Mouse (Mus musculus): ENCODE measurements around the gene Gstk1. TPM values are rescaled to one million over a fixed set of nuclear protein-coding genes. Genes with fewer than 3 reads are reported as not detected.

Gstk1 gene
- polyA plus RNA-seq, 1 experiment from 2014 or later: 14.3 TPM

GRCm38 (mm10) chr6:42287562-42287961 lies 41.8 kb downstream of the Gstk1 start:
- peaks cover 79% of the 10 kb centered on the region for H3K36me3 ChIP-seq
- DNase-seq (ENCODE audit: low spot score): no peak
- H3K4me1 ChIP-seq: no peaks in the 10 kb centered on the region
- no peak overlapping the region for H3K4me3 ChIP-seq
- no peaks in the 10 kb centered on the region for H3K9me3 ChIP-seq (replicated peaks)
- no peak overlapping the region for H3K27ac ChIP-seq (replicated peaks)
- no peaks in the 10 kb centered on the region for H3K27me3 ChIP-seq (ENCODE audit: low read depth, poor library complexity, severe bottlenecking)

- H3K27ac ChIP-seq (replicated peaks): no peak overlapping the region
- no peak for DNase-seq (ENCODE audit: low spot score)
- no peak overlapping the region for H3K4me3 ChIP-seq
- WGBS: 93% methylated on average over 6 of the region's 6 CpGs
- no peaks in the 10 kb centered on the region for H3K27me3 ChIP-seq (ENCODE audit: low read depth, poor library complexity, severe bottlenecking)
- H3K9me3 ChIP-seq (replicated peaks): no peaks in the 10 kb centered on the region
- H3K36me3 ChIP-seq: peaks cover 86% of the 10 kb centered on the region
- H3K4me1 ChIP-seq: no peaks in the 10 kb centered on the region
Measured at GRCm38 (mm10) chr6:42293327-42293726, 47.6 kb downstream of the Gstk1 start.

GRCm38 (mm10) chr6:42295549-42296094 lies 49.9 kb downstream of the Gstk1 start:
- Histone ChIP-seq H3K4me1 (no peaks in the 10 kb centered on the region), H3K9me3 (replicated peaks) (no peaks in the 10 kb centered on the region), H3K27me3 (ENCODE audit: low read depth, poor library complexity, severe bottlenecking) (no peaks in the 10 kb centered on the region), H3K27ac (replicated peaks) (no peak overlapping the region), H3K4me3 (no peak overlapping the region), H3K36me3 (peaks cover 100% of the 10 kb centered on the region)
- no peak for DNase-seq (ENCODE audit: low spot score)
- 79% methylated on average over 3 of the region's 3 CpGs for WGBS

- Histone ChIP-seq H3K36me3 (peaks cover 88% of the 10 kb centered on the region), H3K27me3 (ENCODE audit: low read depth, poor library complexity, severe bottlenecking) (no peaks in the 10 kb centered on the region), H3K9me3 (replicated peaks) (no peaks in the 10 kb centered on the region), H3K4me3 (no peak overlapping the region), H3K4me1 (no peaks in the 10 kb centered on the region), H3K27ac (replicated peaks) (no peak overlapping the region)
- 93% methylated on average over 5 of the region's 5 CpGs for WGBS
- DNase-seq (ENCODE audit: low spot score): no peak
Measured at GRCm38 (mm10) chr6:42299362-42299761, 53.6 kb downstream of the Gstk1 start.

Other genes with a start within 250 kb of the Gstk1 start
- gene Sva, start 207.5 kb upstream of the Gstk1 start, polyA plus RNA-seq (2016; fragmentation: Nextera tagmentation; extraction: Ambion mirVana): not detected in 2 replicates
- not detected in 2 replicates for gene Tas2r139, start 105.0 kb upstream of the Gstk1 start, polyA plus RNA-seq (2016; fragmentation: Nextera tagmentation; extraction: Ambion mirVana)
- not detected in 2 replicates for gene Tas2r144, start 30.6 kb upstream of the Gstk1 start, polyA plus RNA-seq (2016; fragmentation: Nextera tagmentation; extraction: Ambion mirVana)
- 0.33 and 0.42 TPM in 2 replicates for gene Tmem139, start 16.0 kb downstream of the Gstk1 start, polyA plus RNA-seq (2016; fragmentation: Nextera tagmentation; extraction: Ambion mirVana)
- 75.4 and 81.1 TPM in 2 replicates for gene Casp2, start 19.1 kb downstream of the Gstk1 start, polyA plus RNA-seq (2016; fragmentation: Nextera tagmentation; extraction: Ambion mirVana)
- gene Clcn1, start 40.8 kb downstream of the Gstk1 start, polyA plus RNA-seq (2016; fragmentation: Nextera tagmentation; extraction: Ambion mirVana): 1.2 and 1.7 TPM in 2 replicates
- 2.2 and 2.4 TPM in 2 replicates for gene Fam131b, start 78.7 kb downstream of the Gstk1 start, polyA plus RNA-seq (2016; fragmentation: Nextera tagmentation; extraction: Ambion mirVana)
- 84.5 and 88.1 TPM in 2 replicates for gene Zyx, start 103.7 kb downstream of the Gstk1 start, polyA plus RNA-seq (2016; fragmentation: Nextera tagmentation; extraction: Ambion mirVana)
- 1.2 and 1.5 TPM in 2 replicates for gene Epha1, start 127.3 kb downstream of the Gstk1 start, polyA plus RNA-seq (2016; fragmentation: Nextera tagmentation; extraction: Ambion mirVana)
- gene Tas2r143, start 154.3 kb downstream of the Gstk1 start, polyA plus RNA-seq (2016; fragmentation: Nextera tagmentation; extraction: Ambion mirVana): not detected in 2 replicates
- not detected in 2 replicates for gene Tas2r135, start 159.5 kb downstream of the Gstk1 start, polyA plus RNA-seq (2016; fragmentation: Nextera tagmentation; extraction: Ambion mirVana)
- gene Tas2r126, start 188.6 kb downstream of the Gstk1 start, polyA plus RNA-seq (2016; fragmentation: Nextera tagmentation; extraction: Ambion mirVana): not detected in 2 replicates
- not detected in 2 replicates for gene Olfr458, start 219.3 kb downstream of the Gstk1 start, polyA plus RNA-seq (2016; fragmentation: Nextera tagmentation; extraction: Ambion mirVana)
- not detected in 2 replicates for gene Olfr457, start 230.4 kb downstream of the Gstk1 start, polyA plus RNA-seq (2016; fragmentation: Nextera tagmentation; extraction: Ambion mirVana)
- not detected in 2 replicates for gene Olfr456, start 241.3 kb downstream of the Gstk1 start, polyA plus RNA-seq (2016; fragmentation: Nextera tagmentation; extraction: Ambion mirVana)

Data from midbrain, embryonic 10.5 days (tissue).